Mouse (Mus musculus): ENCODE results near the gene Lum.

Gene Lum

GRCm38 (mm10) chr10:97564957-97565856 lies at the start of gene Lum:
Lum (plus strand) TSS chr10:97565128.
- DNase-seq (ENCODE audit: low read depth, low spot score): no peak

DNA sequence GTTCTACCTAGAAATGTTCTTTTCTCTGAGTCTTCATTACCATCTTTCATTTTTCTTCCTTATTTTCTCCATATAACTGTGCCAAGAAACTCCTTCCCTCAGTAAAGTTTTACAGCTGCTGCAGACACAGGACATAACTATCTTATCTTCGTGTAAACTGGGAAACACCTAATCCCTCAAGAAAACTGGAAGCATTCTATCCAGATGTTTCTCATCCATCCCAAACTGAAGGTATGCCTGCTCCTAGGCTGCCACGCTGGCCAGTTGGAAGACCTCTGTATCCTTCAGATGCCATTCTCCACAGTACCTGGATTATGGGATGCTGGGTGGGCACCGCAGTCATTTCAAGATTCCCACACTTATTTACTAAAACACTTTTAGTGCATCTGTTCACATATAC lies 41.6 kb upstream of the Lum start:
- DNase-seq (ENCODE audit: low read depth, low spot score): no peak

DNA sequence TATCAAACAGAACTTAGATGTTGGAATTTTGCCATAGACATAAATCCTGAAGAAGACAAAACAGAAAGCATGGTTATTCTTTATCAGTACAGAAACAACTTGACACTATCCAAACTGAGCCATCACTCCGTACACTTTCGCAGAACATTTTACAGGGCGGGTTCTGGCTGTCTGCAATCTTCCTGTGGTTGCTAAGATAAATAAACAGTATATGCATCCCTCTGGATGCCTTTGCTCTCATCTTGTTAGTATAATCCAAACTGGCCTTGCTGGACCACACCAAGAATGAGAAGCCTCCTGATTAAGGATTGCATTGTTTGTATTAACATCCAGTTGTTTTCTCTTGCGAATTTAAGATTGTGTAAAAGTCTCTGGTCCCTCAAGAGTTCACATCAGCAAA lies 29.2 kb upstream of the Lum start:
- DNase-seq (ENCODE audit: low read depth, low spot score): no peak

DNA sequence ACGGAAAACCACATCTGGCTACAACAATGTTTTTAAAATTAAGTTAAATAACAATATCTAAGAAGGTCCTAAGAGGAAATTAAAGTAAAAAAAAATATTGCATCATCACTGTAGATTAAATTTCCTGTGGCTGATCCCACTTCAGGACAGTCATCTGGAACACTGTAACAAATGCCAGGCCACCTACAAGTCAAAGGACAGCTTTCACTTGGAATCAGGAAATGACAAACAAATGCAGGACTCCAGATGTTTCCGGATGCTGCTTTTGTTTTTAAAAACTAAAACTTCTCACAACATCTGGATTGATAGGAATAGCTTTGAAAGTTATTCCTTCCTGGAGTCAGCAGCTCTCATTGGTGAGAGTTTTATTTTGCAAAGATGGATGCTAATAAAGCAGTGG lies 28.0 kb upstream of the Lum start:
- no peak for DNase-seq (ENCODE audit: low read depth, low spot score)

- DNase-seq (ENCODE audit: low read depth, low spot score): no peak
Observed at GRCm38 (mm10) chr10:97538202-97538601, 26.7 kb upstream of the Lum start.

GRCm38 (mm10) chr10:97547740-97548139 lies 17.2 kb upstream of the Lum start:
- DNase-seq (ENCODE audit: low read depth, low spot score): no peak

- peak; percentile 14 for DNase-seq (ENCODE audit: low read depth, low spot score)
Observed at GRCm38 (mm10) chr10:97567489-97568135, 2.7 kb downstream of the Lum start.

- no peak for DNase-seq (ENCODE audit: low read depth, low spot score)
Observed at GRCm38 (mm10) chr10:97582543-97583231, 17.8 kb downstream of the Lum start.

- no peak for DNase-seq (ENCODE audit: low read depth, low spot score)
Observed at GRCm38 (mm10) chr10:97584176-97584575, 19.2 kb downstream of the Lum start.

DNA sequence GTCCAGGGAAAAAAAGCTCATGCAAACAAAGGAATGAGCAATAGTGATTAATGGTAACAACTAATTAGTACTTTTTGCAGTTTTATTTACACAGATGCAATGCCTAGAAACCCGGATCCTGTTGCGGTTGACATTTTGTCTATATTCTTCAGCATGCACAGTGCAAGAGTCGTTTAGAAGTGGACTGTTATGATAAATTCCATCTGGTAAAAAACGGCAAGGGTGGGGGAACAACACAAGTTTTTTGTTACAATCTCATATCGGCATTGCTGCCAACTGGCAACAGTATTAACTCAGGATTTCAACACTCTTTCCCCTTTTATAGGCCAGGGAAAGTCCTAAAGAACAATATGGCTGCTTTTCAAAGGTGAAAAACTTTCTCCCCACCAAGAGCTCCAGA lies 22.2 kb downstream of the Lum start:
- no peak for DNase-seq (ENCODE audit: low read depth, low spot score)

DNA sequence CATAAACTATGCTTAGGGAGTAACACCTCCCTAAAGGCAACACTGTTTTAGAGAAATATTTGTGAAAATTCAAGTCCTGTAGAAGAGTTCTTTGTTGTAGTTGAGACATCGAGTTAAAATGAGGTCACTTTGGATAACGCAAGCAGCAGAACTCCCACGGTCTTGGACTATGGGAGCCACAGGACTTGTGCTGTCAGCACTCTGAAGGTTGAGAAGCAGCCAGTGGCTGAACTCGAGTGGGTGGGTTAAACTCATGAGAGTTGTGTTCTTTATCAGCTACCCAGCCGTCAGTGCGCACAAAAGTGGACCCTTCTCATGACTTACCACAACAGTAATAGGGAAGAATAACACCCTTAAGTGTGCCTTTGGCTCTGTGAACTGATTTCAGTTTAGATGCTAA lies 24.6 kb downstream of the Lum start:
- DNase-seq (ENCODE audit: low read depth, low spot score): no peak

- no peak for DNase-seq (ENCODE audit: low read depth, low spot score)
Observed at GRCm38 (mm10) chr10:97591036-97591435, 26.1 kb downstream of the Lum start.

- DNase-seq (ENCODE audit: low read depth, low spot score): no peak
Observed at GRCm38 (mm10) chr10:97591685-97592084, 26.8 kb downstream of the Lum start.

DNA sequence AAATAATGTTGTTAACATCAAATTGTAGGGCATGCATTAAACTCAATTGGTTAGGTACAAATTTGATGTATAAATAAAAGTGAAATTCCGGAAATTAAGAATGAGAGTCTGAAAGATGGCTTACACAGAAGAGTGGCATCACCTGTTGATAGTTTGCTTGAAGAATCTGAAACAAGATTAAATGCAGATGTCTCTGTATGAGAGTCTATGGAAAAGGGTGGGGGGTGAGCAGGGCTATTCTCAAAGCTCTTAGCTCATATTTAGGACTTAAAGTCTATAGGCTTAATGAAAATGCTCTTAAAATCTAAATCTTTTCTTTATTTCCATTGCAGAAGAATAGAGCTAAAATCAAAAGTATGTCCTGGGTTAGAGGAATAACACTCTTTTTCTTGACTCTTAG lies 30.8 kb downstream of the Lum start:
- no peak for DNase-seq (ENCODE audit: low read depth, low spot score)

DNA sequence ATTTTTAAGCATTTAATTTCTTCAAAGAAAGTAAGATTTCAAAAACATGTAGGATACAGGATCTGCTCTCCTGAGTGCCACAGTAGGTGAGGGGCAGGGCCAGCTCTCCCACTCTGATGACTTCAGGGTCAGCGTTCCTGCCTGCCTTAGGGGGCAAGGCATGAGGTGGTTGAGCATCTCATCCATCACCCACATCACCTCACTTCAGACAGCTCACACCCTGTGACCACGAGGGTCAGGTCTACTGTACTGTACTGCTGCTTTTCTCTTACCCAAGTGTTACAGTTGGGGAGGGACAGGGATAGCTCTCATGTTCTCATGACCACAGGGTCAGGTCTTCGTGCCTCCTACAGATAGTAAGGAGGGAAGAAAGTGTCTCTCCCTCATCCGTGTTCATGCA lies 36.8 kb downstream of the Lum start:
- no peak for DNase-seq (ENCODE audit: low read depth, low spot score)

GRCm38 (mm10) chr10:97603256-97603655 lies 38.3 kb downstream of the Lum start:
- no peak for DNase-seq (ENCODE audit: low read depth, low spot score)

DNA sequence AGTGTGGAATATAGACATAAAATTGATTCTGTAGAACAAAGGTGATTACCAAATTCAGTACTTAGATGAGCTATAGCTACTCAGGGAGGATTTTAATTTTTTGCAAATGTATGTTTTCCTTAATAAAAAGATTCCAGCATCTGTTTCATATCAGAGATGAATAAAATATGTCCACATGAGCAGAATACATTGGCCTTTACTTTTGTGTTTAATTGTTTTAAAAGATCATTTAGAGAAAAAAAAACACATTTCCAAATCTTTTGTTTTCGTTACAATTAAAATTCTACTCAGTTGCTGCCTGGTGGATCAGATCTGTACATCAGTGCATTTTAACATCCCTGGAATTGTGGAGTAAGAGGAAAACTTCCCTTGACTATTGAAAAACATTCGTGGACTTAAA lies 41.7 kb downstream of the Lum start, which contains the start of gene Kera:
Gene Kera (plus strand): TSS at position 301 of the 400 bp plus-strand sequence.
- no peak for DNase-seq (ENCODE audit: low read depth, low spot score)

All from CD4-positive, CD25-positive, alpha-beta regulatory T cell, adult 2 months (primary cell).